Mouse (Mus musculus): Measurements from ENCODE around the gene Neu2.

DNA sequence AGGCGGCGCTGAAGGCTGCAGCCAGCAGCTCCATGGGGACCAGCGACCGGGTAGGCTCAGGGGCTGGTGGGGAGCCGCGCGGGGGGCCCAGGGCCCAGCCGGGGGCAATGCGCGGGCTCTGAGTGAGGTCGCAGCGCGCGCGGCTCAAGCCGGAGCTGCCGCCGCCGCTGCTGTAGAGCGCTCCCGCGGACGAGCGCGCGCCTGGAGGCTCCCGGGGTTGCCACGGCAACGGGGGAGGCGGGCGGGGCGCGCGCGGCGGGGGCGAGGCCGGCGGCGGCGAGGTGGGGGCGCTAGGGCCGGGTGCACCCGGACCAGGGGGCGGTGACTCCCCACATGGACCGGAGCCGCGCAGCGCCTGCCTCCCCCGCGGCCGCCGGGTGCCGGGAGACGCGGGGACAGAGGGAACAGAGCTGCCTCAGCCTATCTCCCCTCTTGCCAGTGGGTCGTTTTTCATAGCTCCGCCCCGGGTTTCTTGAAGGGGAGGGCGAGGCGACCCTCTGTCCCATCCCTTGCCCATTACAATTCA lies 540 bp downstream of the Neu2 start:
- TF ChIP-seq TAL1 (conservative IDR thresholded peaks at IDR 0.05; ENCODE audit: low read depth, low read length) (no peak), CTCF (IDR thresholded peaks at IDR 0.05; ENCODE audit: low read depth, low read length) (no peak), GATA1 (IDR thresholded peaks at IDR 0.05; ENCODE audit: borderline replicate concordance, low read length) (no peak), POLR2AphosphoS5 (IDR thresholded peaks at IDR 0.05; ENCODE audit: insufficient replicate concordance, low read depth, low read length) (no peak), GATA2 (IDR thresholded peaks at IDR 0.05; ENCODE audit: borderline replicate concordance, low read depth, low read length) (no peak)
